Mouse (Mus musculus) CD4-positive helper T cell, adult 2 months (primary cell): ENCODE measurements at regions not wholly inside any gene's neighbourhood (a gene's known extent, or its start where the extent isn't known, plus 50 kb on each side); places are given as distances from the start of the nearest gene placed in this dataset.

Experiments
- DNase-seq: peaks from one replicate; pipeline ENCODE4 v3.0.0-alpha.2; 2012; ENCODE audit warnings: low read depth, missing footprints, low spot score

DNA sequence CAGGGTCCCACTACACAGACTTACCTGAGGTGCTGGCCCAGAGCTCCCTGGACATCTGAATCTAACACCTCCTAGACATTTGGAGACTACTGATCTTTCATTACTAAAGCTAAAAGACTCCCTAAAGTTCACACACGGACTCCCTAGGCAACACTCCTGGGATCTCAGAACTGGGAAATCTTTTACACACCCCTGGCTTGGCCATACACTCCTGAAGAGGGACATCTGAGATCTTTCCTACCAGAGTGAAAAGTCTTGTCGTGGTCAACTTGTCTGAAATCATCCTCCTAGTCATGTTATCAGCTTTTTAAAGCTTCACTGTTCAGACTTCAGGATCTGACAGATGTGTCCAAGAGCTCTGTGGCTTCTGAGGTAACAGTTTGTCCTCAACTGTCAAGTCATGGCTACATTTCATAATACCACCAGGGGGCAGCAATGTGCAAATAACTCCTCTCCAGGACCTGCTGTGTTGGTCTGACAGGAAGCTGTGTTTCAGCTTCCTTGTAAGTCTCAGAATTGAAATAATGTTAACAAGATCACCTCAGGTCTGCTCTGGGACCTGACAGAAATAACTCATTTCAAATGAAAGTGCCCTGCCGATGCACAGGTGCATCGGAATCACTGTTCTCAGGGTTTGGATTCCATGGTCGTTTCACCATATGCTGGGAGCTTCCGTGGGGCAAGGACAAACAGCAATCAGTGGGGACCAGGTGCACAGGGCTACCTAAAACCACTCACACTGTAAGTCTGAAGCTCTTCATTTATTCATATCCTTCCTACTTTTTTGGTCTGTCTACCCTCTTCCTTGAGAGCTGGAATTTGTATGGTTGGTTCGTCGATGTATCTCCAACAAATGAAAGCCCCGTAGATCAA lies 92.3 kb upstream of the C1qtnf7 start:
- DNase-seq: peak; percentile 59

DNA sequence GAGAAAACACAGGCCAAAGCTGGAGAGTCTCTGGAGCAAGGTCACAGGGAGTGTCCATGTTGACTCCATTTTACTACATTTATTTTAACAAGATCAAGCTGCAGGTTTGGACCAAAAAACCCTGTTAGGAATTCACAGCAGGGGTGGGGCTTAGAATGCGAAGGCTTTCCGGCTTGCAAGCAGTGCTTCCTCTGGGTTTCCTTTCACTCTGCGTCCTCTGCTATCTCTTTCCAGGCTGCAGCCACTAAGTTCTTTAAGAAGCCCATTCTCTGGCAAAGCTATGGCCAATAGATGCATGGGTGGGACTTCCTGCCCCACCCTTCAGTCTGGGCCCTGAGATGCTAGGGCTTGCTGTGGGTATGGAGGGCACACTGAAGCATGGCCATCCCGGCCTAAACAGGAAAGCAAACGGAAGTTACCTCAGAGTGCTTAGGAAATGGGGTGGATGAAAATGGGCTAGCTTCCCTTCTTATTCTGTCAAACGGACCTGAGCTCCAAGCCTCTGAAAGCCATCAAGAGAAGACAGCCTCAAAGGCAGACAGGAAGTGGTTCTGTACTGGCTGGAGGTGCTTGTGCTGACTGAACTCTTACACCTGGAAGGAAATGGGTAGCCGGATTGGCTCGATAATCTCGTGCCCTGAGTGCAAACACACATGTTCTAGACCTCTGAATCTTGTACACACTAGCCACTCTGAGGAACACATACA lies 90.6 kb upstream of the C1qtnf7 start:
- peak; percentile 18 for DNase-seq

DNA sequence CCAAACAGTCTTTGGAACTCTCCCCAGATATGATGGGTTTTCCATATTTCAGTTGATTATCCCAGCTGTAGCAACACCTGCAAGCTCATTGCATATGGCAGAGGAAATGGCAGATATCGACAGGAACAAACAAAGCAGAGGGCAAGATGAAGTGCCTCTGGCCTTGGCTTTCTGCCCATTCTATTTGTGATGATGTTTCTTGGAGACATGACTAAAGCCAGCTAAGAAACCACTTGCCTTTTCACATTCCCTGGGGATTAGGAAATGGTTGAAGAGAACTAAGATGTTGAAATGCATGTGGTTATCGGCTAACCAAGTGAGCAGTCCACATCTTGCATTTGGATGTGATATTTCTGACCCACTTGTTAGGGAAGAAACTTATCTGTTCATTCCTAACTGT lies 82.0 kb upstream of the C1qtnf7 start:
- no peak for DNase-seq

DNA sequence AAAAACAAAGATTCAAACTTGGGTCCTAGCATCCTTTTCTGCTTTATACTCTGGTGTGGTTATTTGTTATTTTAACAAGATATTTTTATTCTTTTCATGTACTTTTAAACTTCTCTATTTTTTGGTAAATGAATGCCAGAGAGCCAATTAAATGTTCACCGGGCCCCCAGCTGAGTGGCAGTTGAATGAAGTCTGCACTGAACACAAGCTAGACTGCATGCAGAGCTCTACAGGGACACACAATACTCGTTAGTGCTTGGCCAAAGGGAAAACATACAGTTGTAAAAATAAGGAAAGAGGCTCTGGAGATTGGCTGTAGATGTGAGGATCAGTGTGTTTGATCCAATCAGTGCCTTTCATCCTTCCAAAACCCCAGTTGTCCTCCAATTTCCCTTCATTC lies 76.1 kb upstream of the C1qtnf7 start:
- no peak for DNase-seq

DNA sequence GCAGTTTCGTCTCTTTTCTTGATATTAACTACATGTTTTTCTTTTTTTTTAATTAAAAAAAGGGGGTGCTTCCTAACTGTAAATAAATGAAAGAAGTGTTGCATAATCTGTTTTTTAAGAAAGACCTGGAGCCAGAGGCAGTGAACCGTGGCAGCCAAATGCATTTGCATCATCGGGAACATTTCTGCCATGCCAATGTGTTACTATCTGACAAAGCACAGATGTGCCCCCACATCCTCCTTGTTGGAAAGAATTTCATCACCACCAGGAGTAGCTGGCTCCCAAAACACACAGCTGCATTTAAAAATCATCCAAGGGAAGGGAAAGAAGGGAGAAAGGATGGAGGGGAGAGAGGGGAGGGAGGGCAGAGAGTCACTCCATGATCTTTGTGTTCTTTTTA lies 74.0 kb upstream of the C1qtnf7 start:
- DNase-seq: no peak

- DNase-seq: no peak
These were observed 70.6 kb upstream of the C1qtnf7 start for GRCm38 (mm10) chr5:43444582-43445214.

GRCm38 (mm10) chr5:43445620-43446019 lies 69.7 kb upstream of the C1qtnf7 start:
- no peak for DNase-seq

DNA sequence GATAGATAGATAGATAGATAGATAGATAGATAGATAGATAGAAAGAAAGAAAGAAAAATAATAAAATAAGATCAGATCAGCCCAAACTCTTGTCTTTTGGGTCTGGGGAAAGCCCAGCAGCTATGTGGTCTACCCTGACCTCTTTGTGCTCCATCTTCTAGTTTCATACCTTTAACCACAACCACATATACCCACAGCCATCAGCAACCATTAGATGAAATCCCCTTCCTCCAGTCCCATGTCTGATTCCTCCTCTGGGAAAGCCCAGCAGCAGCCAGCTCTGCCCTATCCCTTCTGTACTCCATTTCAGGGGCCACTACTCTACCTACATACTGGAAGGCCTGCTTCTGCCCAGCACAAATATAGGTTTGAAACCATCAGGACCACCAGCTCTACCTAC lies 69.0 kb upstream of the C1qtnf7 start:
- no peak for DNase-seq

GRCm38 (mm10) chr5:43456018-43456417 lies 59.3 kb upstream of the C1qtnf7 start:
- no peak for DNase-seq

GRCm38 (mm10) chr5:43457725-43458124 lies 57.6 kb upstream of the C1qtnf7 start:
- no peak for DNase-seq

- no peak for DNase-seq
These were observed 53.2 kb upstream of the C1qtnf7 start for GRCm38 (mm10) chr5:43461987-43462715.
